Mouse (Mus musculus): ENCODE measurements at regions not wholly inside any gene's neighbourhood (a gene's known extent, or its start where the extent isn't known, plus 50 kb on each side); places are given as distances from the start of the nearest gene placed in this dataset.

DNA sequence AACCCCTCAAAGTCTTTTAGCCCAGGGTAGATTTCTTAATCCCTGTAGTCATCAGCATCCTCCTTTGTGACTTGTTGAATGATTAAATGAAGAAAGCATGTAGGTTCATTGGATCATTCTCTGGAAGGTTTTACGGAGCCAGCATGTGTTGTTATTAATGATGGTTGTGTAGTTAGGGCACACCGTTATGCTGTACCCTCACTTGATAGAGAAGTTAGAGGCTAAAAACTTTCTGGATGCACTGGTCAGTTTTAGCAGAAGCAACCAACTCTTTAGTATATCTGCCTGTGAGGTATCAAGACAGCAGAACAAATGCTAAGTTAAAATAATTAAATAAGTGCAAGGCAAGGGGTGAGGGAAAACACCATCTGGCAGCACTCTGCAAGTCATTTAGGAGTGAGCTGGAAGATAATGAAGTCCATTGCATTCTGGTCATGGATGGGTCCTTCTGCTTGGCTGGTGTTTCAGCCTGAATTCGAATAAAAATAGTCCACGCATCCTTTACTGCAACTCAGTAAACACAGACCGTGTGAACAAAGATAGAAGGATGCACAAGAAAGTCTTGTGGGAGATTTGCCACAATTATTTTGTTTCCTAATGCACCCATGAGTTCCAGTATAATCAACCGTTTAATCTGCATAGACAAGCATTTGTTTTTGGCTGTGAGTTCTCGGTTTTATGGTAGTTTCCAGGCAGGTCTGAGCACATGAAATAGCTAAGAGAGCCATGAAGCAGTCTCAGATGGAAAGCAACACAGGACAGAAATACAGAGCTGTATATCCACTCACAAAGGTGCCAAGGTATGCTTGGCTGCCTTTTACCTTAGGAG is 191.4 kb downstream of the Ube2e3 start:
- Histone ChIP-seq H3K36me3 (ENCODE audit: control insufficient read depth, insufficient read depth) (no peaks in the 10 kb centered on the region), H3ac (ENCODE audit: control insufficient read depth, insufficient read length, low read depth) (no peak overlapping the region), H3K79me3 (ENCODE audit: low read depth) (no peaks in the 10 kb centered on the region), H3K79me2 (ENCODE audit: control insufficient read depth, insufficient read depth) (no peaks in the 10 kb centered on the region), H3K4me3 (ENCODE audit: insufficient read depth, poor library complexity, severe bottlenecking) (no peak overlapping the region), H3K27me3 (ENCODE audit: control insufficient read depth, insufficient read depth, insufficient read length) (no peaks in the 10 kb centered on the region)
- TF ChIP-seq CTCF (IDR thresholded peaks at IDR 0.05; ENCODE audit: control insufficient read depth, insufficient read depth, insufficient read length) (no peak), FOSL1 (IDR thresholded peaks at IDR 0.05; ENCODE audit: insufficient read depth, low read length, poor library complexity, severe bottlenecking) (no peak), MAX (IDR thresholded peaks at IDR 0.05) (no peak), USF1 (IDR thresholded peaks at IDR 0.05; ENCODE audit: low read depth) (no peak), MYOD1 (IDR thresholded peaks at IDR 0.05; ENCODE audit: control insufficient read depth, insufficient read length, low read depth) (no peak), MYOG (IDR thresholded peaks at IDR 0.05; ENCODE audit: control insufficient read depth, extremely low read depth, insufficient read length) (no peak), CEBPB (IDR thresholded peaks at IDR 0.05; ENCODE audit: low read depth) (no peak)

DNA sequence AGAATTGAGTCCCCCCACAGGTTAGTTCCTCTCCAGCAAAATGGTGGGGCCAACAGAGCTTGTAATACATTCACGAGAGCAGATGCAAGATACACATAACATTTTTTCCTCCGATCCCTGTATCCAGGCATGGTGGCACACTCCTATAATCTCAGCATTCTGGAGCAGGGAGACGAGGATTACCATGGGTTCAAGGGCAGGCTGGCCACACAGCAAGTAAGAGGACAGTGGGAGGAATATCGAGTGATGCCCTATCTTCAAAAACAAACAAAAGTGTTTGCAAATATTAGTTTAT is 192.0 kb downstream of the Ube2e3 start:
- Histone ChIP-seq H3K36me3 (ENCODE audit: control insufficient read depth, insufficient read depth) (no peaks in the 10 kb centered on the region), H3K27me3 (ENCODE audit: control insufficient read depth, insufficient read depth, insufficient read length) (no peaks in the 10 kb centered on the region), H3K4me3 (ENCODE audit: insufficient read depth, poor library complexity, severe bottlenecking) (no peak overlapping the region), H3K79me3 (ENCODE audit: low read depth) (no peaks in the 10 kb centered on the region), H3K79me2 (ENCODE audit: control insufficient read depth, insufficient read depth) (no peaks in the 10 kb centered on the region), H3ac (ENCODE audit: control insufficient read depth, insufficient read length, low read depth) (no peak overlapping the region)
- TF ChIP-seq MYOD1 (IDR thresholded peaks at IDR 0.05; ENCODE audit: control insufficient read depth, insufficient read length, low read depth) (no peak), FOSL1 (IDR thresholded peaks at IDR 0.05; ENCODE audit: insufficient read depth, low read length, poor library complexity, severe bottlenecking) (no peak), USF1 (IDR thresholded peaks at IDR 0.05; ENCODE audit: low read depth) (no peak), MAX (IDR thresholded peaks at IDR 0.05) (no peak), MYOG (IDR thresholded peaks at IDR 0.05; ENCODE audit: control insufficient read depth, extremely low read depth, insufficient read length) (no peak), CTCF (IDR thresholded peaks at IDR 0.05; ENCODE audit: control insufficient read depth, insufficient read depth, insufficient read length) (no peak), CEBPB (IDR thresholded peaks at IDR 0.05; ENCODE audit: low read depth) (no peak)

DNA sequence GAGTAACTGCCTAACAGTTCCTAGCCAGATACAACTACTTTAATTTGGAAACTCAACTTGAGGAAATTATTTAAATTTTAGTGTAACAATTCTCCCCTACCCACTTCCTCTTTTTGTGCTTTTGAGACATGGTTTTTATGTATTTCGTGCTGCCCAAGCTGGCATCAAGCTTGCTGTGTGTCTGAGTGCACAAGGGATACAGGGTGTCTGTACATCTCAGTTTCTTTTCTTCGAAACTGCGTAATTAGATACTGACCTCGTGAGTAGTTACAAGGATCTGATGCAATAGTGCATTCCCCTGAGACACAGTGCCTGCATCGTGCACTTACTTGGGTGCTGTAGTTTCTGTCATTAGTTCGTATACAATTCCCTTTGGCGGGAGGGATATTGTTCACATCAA is 192.4 kb downstream of the Ube2e3 start:
- no peak overlapping the region for H3K4me3 ChIP-seq (ENCODE audit: insufficient read depth, poor library complexity, severe bottlenecking)

DNA sequence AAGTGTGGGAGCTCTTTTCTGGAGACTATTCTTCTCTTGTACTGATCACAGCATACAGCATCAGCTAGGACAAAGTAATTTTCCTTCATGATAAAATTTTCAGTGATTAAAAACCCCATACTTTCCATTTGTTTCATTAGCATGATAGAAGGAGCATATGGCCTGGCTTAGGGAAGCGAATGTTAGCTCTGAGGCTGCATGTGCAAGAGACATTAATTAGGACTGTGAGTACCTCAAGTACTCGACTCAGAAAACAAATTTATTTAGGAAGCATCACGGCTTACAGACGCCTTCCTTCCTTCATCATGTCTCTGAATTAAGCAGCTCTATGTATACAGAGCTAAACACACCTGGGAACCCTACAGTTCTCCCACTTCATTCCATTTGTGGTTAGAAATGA is 193.6 kb upstream of the Itga4 start:
- Histone ChIP-seq H3K36me3 (ENCODE audit: control insufficient read depth, insufficient read depth) (no peaks in the 10 kb centered on the region), H3K79me2 (ENCODE audit: control insufficient read depth, insufficient read depth) (no peaks in the 10 kb centered on the region), H3K4me3 (ENCODE audit: insufficient read depth, poor library complexity, severe bottlenecking) (no peak overlapping the region), H3ac (ENCODE audit: control insufficient read depth, insufficient read length, low read depth) (no peak overlapping the region), H3K79me3 (ENCODE audit: low read depth) (no peaks in the 10 kb centered on the region), H3K27me3 (ENCODE audit: control insufficient read depth, insufficient read depth, insufficient read length) (no peaks in the 10 kb centered on the region)
- TF ChIP-seq MYOG (IDR thresholded peaks at IDR 0.05; ENCODE audit: control insufficient read depth, extremely low read depth, insufficient read length): no peak
- no peak for TF ChIP-seq MYOD1 (IDR thresholded peaks at IDR 0.05; ENCODE audit: control insufficient read depth, insufficient read length, low read depth)
- TF ChIP-seq MAX (IDR thresholded peaks at IDR 0.05): no peak
- TF ChIP-seq CEBPB (IDR thresholded peaks at IDR 0.05; ENCODE audit: low read depth): no peak
- TF ChIP-seq USF1 (IDR thresholded peaks at IDR 0.05; ENCODE audit: low read depth): no peak
- TF ChIP-seq CTCF (IDR thresholded peaks at IDR 0.05; ENCODE audit: control insufficient read depth, insufficient read depth, insufficient read length): no peak
- no peak for TF ChIP-seq FOSL1 (IDR thresholded peaks at IDR 0.05; ENCODE audit: insufficient read depth, low read length, poor library complexity, severe bottlenecking)

More for the DNA sequence above, 192.4 kb downstream of the Ube2e3 start:
- Histone ChIP-seq H3K27me3 (ENCODE audit: control insufficient read depth, insufficient read depth, insufficient read length) (no peaks in the 10 kb centered on the region), H3K36me3 (ENCODE audit: control insufficient read depth, insufficient read depth) (no peaks in the 10 kb centered on the region), H3K79me2 (ENCODE audit: control insufficient read depth, insufficient read depth) (no peaks in the 10 kb centered on the region), H3K79me3 (ENCODE audit: low read depth) (no peaks in the 10 kb centered on the region), H3ac (ENCODE audit: control insufficient read depth, insufficient read length, low read depth) (no peak overlapping the region)
- TF ChIP-seq MAX (IDR thresholded peaks at IDR 0.05): no peak
- TF ChIP-seq CTCF (IDR thresholded peaks at IDR 0.05; ENCODE audit: control insufficient read depth, insufficient read depth, insufficient read length): no peak

DNA sequence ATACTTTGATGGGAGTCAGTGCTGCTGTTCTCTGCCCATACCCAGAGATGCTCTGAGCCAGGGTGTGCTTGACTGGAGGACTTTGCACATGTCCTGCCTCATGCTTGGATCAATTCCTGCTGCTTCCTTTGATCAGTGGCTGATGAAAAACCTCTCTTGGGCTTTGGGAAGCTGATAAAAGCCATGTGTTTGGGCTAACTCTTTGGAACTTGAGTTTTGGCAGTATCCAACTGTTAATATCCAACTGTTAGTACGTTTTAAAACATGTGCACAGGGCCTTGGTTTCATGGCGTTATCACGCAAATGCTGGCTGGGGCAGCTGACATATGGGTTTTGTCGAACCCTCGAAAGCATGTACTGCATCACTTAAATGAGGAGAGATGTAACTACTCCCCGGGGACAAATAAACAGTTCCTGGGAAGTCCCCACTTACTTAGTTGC is 193.0 kb upstream of the Itga4 start:
- TF ChIP-seq USF1 (IDR thresholded peaks at IDR 0.05; ENCODE audit: low read depth): no peak
- no peak for TF ChIP-seq MYOD1 (IDR thresholded peaks at IDR 0.05; ENCODE audit: control insufficient read depth, insufficient read length, low read depth)
- no peak for TF ChIP-seq MAX (IDR thresholded peaks at IDR 0.05)
- TF ChIP-seq FOSL1 (IDR thresholded peaks at IDR 0.05; ENCODE audit: insufficient read depth, low read length, poor library complexity, severe bottlenecking): no peak
- no peak for TF ChIP-seq CTCF (IDR thresholded peaks at IDR 0.05; ENCODE audit: control insufficient read depth, insufficient read depth, insufficient read length)
- TF ChIP-seq CEBPB (IDR thresholded peaks at IDR 0.05; ENCODE audit: low read depth): no peak
- no peak for TF ChIP-seq MYOG (IDR thresholded peaks at IDR 0.05; ENCODE audit: control insufficient read depth, extremely low read depth, insufficient read length)
- no peaks in the 10 kb centered on the region for H3K27me3 ChIP-seq (ENCODE audit: control insufficient read depth, insufficient read depth, insufficient read length)
- H3K36me3 ChIP-seq (ENCODE audit: control insufficient read depth, insufficient read depth): no peaks in the 10 kb centered on the region
- no peaks in the 10 kb centered on the region for H3K79me2 ChIP-seq (ENCODE audit: control insufficient read depth, insufficient read depth)
- H3K4me3 ChIP-seq (ENCODE audit: insufficient read depth, poor library complexity, severe bottlenecking): no peak overlapping the region
- no peak overlapping the region for H3ac ChIP-seq (ENCODE audit: control insufficient read depth, insufficient read length, low read depth)
- H3K79me3 ChIP-seq (ENCODE audit: low read depth): no peaks in the 10 kb centered on the region

DNA sequence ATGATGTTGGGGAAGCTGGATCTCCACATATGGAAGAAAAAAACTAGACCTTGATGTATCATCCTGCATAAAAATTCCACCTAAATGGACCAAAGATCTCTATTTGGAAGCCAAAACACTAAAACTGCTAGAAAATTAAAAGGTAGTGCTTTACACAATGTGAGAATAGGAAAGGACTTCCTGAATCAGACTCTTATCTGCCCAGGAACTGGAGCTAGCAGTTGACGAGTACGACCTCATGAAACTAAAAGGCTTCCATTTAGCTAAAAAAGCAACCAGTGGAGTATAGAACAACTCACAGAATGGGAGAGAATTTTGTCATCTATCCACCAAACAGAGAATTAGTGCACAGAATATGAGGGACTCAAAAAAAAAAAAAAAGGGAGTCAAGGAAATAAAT is 191.6 kb upstream of the Itga4 start:
- Histone ChIP-seq H3K79me3 (ENCODE audit: low read depth) (no peaks in the 10 kb centered on the region), H3K79me2 (ENCODE audit: control insufficient read depth, insufficient read depth) (no peaks in the 10 kb centered on the region), H3K27me3 (ENCODE audit: control insufficient read depth, insufficient read depth, insufficient read length) (no peaks in the 10 kb centered on the region), H3ac (ENCODE audit: control insufficient read depth, insufficient read length, low read depth) (no peak overlapping the region), H3K4me3 (ENCODE audit: insufficient read depth, poor library complexity, severe bottlenecking) (no peak overlapping the region), H3K36me3 (ENCODE audit: control insufficient read depth, insufficient read depth) (no peaks in the 10 kb centered on the region)
- TF ChIP-seq CTCF (IDR thresholded peaks at IDR 0.05; ENCODE audit: control insufficient read depth, insufficient read depth, insufficient read length): no peak
- no peak for TF ChIP-seq USF1 (IDR thresholded peaks at IDR 0.05; ENCODE audit: low read depth)
- no peak for TF ChIP-seq MYOD1 (IDR thresholded peaks at IDR 0.05; ENCODE audit: control insufficient read depth, insufficient read length, low read depth)

Data from C2C12 (cell line).